Mouse (Mus musculus) adrenal gland, postnatal 25 days (tissue): ENCODE measurements around the gene Stoml1. TPM values are rescaled to one million over a fixed set of nuclear protein-coding genes. Genes with fewer than 3 reads are reported as not detected.
"Not testable (repeated sequence)": the region's sequence is repeated elsewhere in the genome, so short reads cannot be mapped to it uniquely, and the experiment has no call there.

Experiments used
- DNase-seq: peaks from one replicate; pipeline ENCODE4 v3.0.0; 2021; ENCODE audit warnings: mixed read lengths
- total RNA-seq: library from RNA; stranded (reverse); gene quantifications from 2 replicates; pipeline ENCODE4 v1.2.3, GENCODE M21; 2021

Stoml1 gene
- total RNA-seq, 1 experiment from 2014 or later = 29.6 TPM

DNA sequence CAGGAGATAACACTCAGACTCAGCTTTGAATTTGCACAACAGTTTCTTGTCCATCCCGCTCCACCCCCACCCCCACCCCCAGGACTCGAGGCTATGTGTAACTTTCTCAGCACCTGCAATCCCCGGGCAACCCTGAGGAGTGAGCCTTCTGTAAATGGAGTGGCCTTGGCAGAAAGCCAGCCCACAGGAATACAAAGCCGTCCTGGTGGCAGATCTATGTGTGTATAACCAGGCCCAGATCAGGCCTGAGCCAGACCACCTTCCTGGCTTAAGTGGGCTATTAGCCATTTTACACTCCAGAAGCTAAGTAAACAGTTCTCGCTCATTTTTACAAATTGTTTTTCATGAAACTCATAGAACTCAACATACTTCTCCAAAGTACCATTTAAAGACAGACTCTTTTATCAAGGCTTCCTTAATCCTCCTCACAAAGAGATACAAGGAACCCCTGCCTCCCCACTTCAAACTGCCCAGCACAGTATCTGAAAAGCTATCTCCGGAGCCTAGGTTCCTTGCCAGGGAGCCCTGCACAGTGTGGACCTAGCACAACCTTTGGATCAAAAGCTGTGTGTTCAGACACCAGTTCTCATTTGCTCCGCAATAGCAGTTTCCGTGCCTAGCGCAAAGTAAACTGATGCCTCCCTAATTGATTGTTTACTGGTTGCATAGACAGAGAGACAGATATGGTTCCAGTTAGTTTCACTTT lies 11.0 kb upstream of the Stoml1 start:
- DNase-seq = peak; percentile 60

DNA sequence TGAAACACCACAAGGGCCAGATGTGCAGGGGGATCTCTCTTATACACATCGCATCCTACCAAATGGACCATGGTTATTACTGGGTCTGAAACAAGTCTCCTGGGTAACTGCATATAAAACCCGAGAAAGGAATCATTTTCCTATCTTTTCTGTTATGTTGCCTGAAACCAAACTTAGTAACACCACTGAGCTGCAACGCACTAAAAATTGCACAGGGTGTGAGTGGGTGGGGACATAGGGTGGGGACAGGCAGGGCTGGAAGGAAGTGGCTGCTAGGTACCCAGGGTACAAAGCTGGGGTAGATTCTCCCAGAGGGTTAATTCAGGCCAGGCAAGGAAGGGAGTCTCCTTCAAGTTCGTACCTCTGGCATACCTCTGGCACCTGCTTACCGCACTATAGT lies 10.3 kb upstream of the Stoml1 start:
- DNase-seq = no peak

DNA sequence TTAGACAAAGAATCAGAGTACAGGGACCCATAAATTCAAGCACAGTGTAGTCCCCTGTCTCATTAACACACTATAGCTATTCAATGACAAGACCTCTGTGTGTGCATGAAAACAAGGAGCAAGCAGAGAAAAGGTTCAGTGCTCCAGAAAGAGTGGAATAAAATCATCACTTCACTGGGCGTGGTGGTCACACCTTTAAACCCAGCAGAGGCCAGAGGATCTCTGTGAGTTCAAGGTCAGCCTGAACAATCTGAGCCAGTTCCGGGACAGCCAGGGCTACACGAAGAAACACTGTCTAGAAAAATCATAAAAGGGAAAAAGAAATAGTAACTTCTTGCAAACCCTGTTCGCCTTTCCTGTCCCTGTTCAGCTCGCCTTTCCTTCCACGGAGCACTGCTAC lies 9.3 kb upstream of the Stoml1 start:
- no peak for DNase-seq

GRCm38 (mm10) chr9:58246083-58246591 lies 6.8 kb upstream of the Stoml1 start:
- DNase-seq = no peak

DNA sequence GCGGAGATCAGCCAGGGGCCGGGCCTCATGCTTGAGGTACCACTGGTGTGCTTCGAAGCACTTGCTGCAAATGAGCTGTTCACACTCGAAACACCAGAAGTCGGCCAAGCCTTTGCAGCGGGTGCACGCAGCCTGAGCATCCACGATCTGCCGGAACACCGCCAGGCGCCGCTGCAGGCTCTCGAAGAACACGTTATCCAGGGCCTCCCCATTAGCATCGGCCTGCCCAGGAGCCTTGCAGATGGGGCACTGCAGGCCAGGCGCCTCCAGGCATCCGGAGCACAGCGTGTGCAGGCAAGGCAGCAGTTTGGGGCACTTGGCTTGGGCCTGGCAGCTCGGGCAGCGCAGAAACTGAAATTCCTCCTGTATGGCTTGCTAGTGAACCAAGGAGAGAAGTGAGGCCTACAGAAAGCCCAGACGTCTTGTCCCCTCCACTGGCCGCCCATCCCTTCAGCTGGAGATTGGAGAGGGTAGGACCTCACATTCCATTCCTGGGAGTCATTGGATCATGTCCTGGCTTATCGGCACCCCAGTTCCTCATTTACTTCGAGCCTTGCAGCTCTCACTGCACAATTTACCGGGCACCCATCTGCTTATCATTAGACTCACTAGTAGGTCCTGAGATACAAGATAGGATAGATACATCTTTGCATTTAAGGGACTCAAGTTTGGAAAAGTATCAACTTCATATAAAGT lies 5.8 kb upstream of the Stoml1 start:
- DNase-seq = peak; percentile 85

- no peak for DNase-seq
Observed at GRCm38 (mm10) chr9:58248746-58249413, 4.1 kb upstream of the Stoml1 start.

GRCm38 (mm10) chr9:58249592-58250192 lies 3.3 kb upstream of the Stoml1 start, which contains the start of gene Pml:
Pml (minus strand) TSS chr9:58249786.
- peak; percentile 80 for DNase-seq

- DNase-seq = no peak
Observed at GRCm38 (mm10) chr9:58250322-58250721, 2.6 kb upstream of the Stoml1 start.

GRCm38 (mm10) chr9:58250730-58251129 lies 2.2 kb upstream of the Stoml1 start:
- DNase-seq = not testable (repeated sequence)

GRCm38 (mm10) chr9:58253805-58254122 lies 800 bp downstream of the Stoml1 start:
- DNase-seq = not testable (repeated sequence)

- no peak for DNase-seq
Observed at GRCm38 (mm10) chr9:58255105-58255504, 2.1 kb downstream of the Stoml1 start.

DNA sequence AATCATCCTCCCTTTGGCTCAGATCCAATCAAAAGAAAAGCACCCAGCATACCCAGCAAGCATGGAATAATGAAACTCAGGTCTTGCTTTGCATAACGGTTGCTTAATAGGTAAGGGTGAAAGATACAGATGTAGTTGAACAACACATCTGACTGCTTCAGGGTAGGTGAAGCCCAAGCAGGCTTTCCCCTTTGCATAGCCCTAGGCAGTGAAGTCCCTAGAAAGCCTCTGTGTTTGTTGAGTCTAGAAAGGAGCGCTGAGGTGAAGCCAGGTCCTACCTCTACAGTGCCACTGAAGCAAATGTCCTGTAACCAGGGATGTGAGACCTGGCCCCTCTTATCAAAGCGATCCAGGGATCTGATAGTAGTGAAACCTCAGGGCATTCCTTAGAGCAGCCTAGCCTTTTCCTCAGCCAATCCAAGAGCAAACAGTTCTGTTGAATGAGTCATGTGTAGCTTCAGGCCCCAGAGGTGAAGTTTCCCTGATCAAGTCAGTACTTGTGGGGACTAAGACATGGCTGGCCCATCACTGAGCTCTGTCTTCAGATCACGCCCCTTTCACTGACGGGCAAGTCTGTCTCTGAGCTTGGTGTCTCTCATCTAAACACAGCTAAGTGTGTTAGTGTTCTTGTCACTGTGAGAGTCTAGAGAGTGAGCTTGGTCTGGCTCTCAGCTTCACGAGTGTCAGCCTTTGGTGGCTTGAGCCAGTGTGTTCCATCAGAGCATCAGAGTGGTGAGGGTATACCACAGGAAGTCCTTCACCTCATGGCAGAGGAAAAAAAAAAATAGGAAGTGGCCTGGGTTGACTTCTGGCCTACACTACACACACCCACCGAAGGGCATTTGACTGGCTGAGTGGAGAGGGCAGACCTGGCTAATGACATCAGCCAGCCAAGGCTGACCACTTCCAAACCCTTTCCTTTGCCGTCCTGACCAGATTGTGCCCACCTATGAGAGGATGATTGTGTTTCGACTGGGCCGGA lies 3.0 kb downstream of the Stoml1 start:
- no peak for DNase-seq

DNA sequence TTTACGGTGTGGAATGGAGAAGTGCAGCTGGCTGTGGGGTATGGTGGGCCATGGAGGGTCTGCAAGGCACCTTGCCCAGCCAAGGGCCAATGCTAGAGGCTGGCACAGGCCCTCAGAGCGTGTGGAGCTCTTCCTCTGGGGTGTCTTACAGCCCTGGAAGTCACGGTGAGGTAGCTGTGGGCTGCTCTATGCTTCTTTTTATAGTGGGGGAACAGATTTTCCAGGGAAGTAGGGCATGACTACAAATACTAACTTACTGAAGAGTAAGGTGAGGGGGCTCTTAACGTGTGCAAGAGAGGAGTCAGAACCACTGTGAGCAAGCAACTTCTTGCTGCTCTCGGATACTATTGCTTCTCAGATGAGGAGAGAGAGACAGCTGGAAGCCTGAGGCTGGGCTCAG lies 9.5 kb downstream of the Stoml1 start:
- no peak for DNase-seq

GRCm38 (mm10) chr9:58265368-58265767 lies 12.4 kb downstream of the Stoml1 start:
- DNase-seq = no peak

DNA sequence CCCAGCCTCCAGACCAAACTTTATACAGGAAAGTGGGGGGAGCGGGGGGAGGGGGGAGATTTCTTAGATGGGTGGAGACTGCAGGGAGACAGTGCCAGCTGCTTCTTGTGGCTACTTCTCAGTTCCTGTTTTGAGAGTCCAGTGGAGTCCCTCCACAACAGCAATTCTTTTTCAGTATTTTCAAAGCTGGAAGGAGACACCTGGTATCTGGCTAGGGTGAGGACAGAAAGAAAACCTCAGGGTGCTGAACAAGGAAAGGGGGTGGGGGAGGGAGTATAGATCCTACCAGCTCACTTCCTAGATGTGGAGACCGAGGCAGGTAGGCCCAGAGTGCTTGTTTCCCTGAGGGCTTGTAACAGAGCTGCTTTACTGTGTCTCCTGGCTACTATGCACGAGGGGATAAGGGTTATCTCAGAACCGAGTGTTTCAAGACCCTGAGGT lies 13.6 kb downstream of the Stoml1 start:
- DNase-seq = no peak

DNA sequence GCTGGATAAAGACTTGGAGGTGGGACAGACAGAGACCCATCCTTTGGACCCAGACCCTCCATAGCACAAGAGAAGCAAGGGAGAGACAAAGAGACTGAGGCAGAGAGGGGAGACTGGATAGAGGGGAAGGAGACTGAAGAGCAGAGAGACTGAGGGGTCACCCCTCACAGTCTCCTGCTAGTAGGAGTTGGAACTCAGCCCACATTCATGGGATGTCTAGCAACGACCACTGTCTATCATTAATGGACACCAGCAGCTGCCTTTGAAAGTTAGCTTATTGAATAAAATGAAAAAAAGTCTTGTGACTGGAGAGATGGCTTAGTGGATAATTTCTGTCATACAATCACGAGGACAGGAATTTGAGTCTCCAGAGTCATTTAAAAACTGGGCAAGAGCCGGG lies 14.1 kb downstream of the Stoml1 start:
- DNase-seq = no peak

- peak; percentile 44 for DNase-seq
Observed at GRCm38 (mm10) chr9:58268384-58269313, 15.7 kb downstream of the Stoml1 start.

DNA sequence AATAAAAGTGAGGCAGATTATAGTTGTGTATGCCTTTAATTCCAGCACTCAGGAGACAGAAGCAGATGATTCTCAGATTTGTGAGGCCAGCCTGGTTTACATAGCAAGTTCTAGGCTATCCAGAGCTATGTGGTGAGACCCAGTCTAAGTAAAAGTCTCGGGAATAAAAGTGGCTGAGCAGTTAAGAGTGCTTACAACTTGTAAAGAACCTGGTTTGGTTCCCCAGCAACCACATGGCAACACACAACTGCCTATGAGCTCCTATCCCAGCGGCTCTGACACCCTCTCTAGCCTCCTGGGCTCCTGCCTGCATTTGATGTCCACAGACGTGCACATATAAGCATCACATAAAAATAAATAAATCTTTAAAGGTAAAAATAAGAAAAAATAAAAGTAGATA lies 17.1 kb downstream of the Stoml1 start:
- no peak for DNase-seq

- DNase-seq = no peak
Observed at GRCm38 (mm10) chr9:58271109-58271508, 18.1 kb downstream of the Stoml1 start.

DNA sequence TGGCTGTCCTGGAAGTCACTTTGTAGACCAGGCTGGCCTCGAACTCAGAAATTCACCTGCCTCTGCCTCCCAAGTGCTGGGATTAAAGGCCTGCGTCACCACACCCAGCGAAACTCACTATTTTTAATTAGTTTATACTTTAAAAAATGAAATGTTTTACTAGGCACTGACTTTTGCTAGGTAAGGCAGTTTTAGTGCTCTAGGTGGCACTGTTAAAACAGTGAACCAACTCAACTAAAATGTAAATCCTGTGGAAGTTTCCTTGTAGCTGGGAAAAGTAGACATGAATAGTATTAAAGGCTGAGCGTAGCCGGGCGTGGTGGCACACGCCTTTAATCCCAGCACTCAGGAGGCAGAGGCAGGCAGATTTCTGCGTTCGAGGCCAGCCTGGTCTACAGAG lies 18.6 kb downstream of the Stoml1 start:
- DNase-seq = not testable (repeated sequence)
